Mouse (Mus musculus): ENCODE data around the gene Syt12.

DNA sequence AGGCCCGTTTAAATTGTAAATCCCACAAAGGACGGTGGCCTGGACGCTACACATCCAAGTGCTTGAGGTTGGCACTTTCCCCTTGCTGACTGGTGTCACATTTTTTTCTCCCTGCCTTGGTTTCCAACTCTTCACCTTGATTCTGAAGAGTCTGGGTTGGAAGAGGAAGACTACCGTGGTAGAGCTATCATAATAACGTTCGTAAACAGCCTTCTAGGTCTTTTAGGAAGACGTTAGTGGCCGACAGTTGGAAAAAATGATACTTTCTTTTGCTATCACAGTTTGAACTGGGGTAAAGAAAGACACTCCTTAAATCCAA, 78.7 kb downstream of the Syt12 start:
- TF ChIP-seq CTCF (IDR thresholded peaks at IDR 0.05; ENCODE audit: extremely low read depth, insufficient read depth, insufficient read length, insufficient replicate concordance) (no peak), POLR2A (IDR thresholded peaks at IDR 0.05; ENCODE audit: low read depth, low read length) (no peak)

Measured in spleen, adult 2 months (tissue).